Mouse (Mus musculus): ENCODE results near the gene Akap13. TPM values are rescaled to one million over a fixed set of nuclear protein-coding genes. Genes with fewer than 3 reads are reported as not detected.
"Not testable (repeated sequence)": the region's sequence is repeated elsewhere in the genome, so short reads cannot be mapped to it uniquely, and the experiment has no call there.

The Akap13 gene
- polyA plus RNA-seq, 1 experiment from 2014 or later, result 43.4 TPM

GRCm38 (mm10) chr7:75729652-75730051 lies 274.3 kb downstream of the Akap13 start:
- H3K27me3 ChIP-seq, result no peaks in the 10 kb centered on the region
- H3K4me2 ChIP-seq, result no peak overlapping the region
- H3K36me3 ChIP-seq, result peaks cover 84% of the 10 kb centered on the region
- no peaks in the 10 kb centered on the region for H3K9me3 ChIP-seq (replicated peaks)
- no peak overlapping the region for H3K9ac ChIP-seq
- peaks cover 17% of the 10 kb centered on the region for H3K4me1 ChIP-seq (replicated peaks)
- no peak for ATAC-seq (replicated peaks; ENCODE audit: insufficient number of reproducible peaks, insufficient read depth, low FRiP score, low read depth)
- 92% methylated on average over 7 of the region's 7 CpGs for WGBS
- no peak overlapping the region for H3K27ac ChIP-seq
- H3K4me3 ChIP-seq, result no peak overlapping the region

GRCm38 (mm10) chr7:75730216-75730615 lies 274.9 kb downstream of the Akap13 start:
- peaks cover 81% of the 10 kb centered on the region for H3K36me3 ChIP-seq
- no peak overlapping the region for H3K4me2 ChIP-seq
- H3K4me1 ChIP-seq (replicated peaks), result peaks cover 17% of the 10 kb centered on the region
- no peaks in the 10 kb centered on the region for H3K27me3 ChIP-seq
- H3K9me3 ChIP-seq (replicated peaks), result no peaks in the 10 kb centered on the region
- H3K4me3 ChIP-seq, result no peak overlapping the region
- no peak overlapping the region for H3K27ac ChIP-seq
- 86% methylated on average over 12 of the region's 12 CpGs for WGBS
- ATAC-seq (replicated peaks; ENCODE audit: insufficient number of reproducible peaks, insufficient read depth, low FRiP score, low read depth), result no peak
- H3K9ac ChIP-seq, result no peak overlapping the region

- WGBS, result 94% methylated on average over 2 of the region's 2 CpGs
- Histone ChIP-seq H3K9me3 (replicated peaks) (no peaks in the 10 kb centered on the region), H3K36me3 (peaks cover 81% of the 10 kb centered on the region), H3K4me1 (replicated peaks) (peaks cover 17% of the 10 kb centered on the region), H3K27ac (no peak overlapping the region), H3K4me2 (no peak overlapping the region), H3K4me3 (no peak overlapping the region), H3K27me3 (no peaks in the 10 kb centered on the region), H3K9ac (no peak overlapping the region)
- no peak for ATAC-seq (replicated peaks; ENCODE audit: insufficient number of reproducible peaks, insufficient read depth, low FRiP score, low read depth)
These were observed 276.6 kb downstream of the Akap13 start for GRCm38 (mm10) chr7:75731951-75732350.

- WGBS, result 59% methylated on average over 2 of the region's 2 CpGs
- no peak overlapping the region for H3K27ac ChIP-seq
- no peak overlapping the region for H3K4me2 ChIP-seq
- peaks cover 82% of the 10 kb centered on the region for H3K36me3 ChIP-seq
- no peak overlapping the region for H3K9ac ChIP-seq
- ATAC-seq (replicated peaks; ENCODE audit: insufficient number of reproducible peaks, insufficient read depth, low FRiP score, low read depth), result no peak
- peaks cover 17% of the 10 kb centered on the region for H3K4me1 ChIP-seq (replicated peaks)
- H3K9me3 ChIP-seq (replicated peaks), result no peaks in the 10 kb centered on the region
- no peaks in the 10 kb centered on the region for H3K27me3 ChIP-seq
- no peak overlapping the region for H3K4me3 ChIP-seq
These were observed 277.8 kb downstream of the Akap13 start for GRCm38 (mm10) chr7:75733166-75733565.

- H3K4me3 ChIP-seq, result no peak overlapping the region
- H3K9ac ChIP-seq, result no peak overlapping the region
- H3K4me2 ChIP-seq, result no peak overlapping the region
- 50% methylated on average over 10 of the region's 10 CpGs for WGBS
- H3K9me3 ChIP-seq (replicated peaks), result no peaks in the 10 kb centered on the region
- H3K4me1 ChIP-seq (replicated peaks), result no peaks in the 10 kb centered on the region
- H3K27me3 ChIP-seq, result no peaks in the 10 kb centered on the region
- peak; percentile 77 for ATAC-seq (replicated peaks; ENCODE audit: insufficient number of reproducible peaks, insufficient read depth, low FRiP score, low read depth)
- H3K27ac ChIP-seq, result no peak overlapping the region
- peaks cover 79% of the 10 kb centered on the region for H3K36me3 ChIP-seq
These were observed 283.9 kb downstream of the Akap13 start for GRCm38 (mm10) chr7:75739075-75739725.

GRCm38 (mm10) chr7:75744528-75744927 lies 289.2 kb downstream of the Akap13 start:
- H3K4me3 ChIP-seq, result no peak overlapping the region
- H3K9me3 ChIP-seq (replicated peaks), result no peaks in the 10 kb centered on the region
- ATAC-seq (replicated peaks; ENCODE audit: insufficient number of reproducible peaks, insufficient read depth, low FRiP score, low read depth), result no peak
- 74% methylated on average over 2 of the region's 2 CpGs for WGBS
- H3K9ac ChIP-seq, result no peak overlapping the region
- peak overlapping the region; percentile 25 for H3K27ac ChIP-seq
- H3K27me3 ChIP-seq, result no peaks in the 10 kb centered on the region
- no peak overlapping the region for H3K4me2 ChIP-seq
- H3K4me1 ChIP-seq (replicated peaks), result peaks cover 17% of the 10 kb centered on the region
- peaks cover 81% of the 10 kb centered on the region for H3K36me3 ChIP-seq

GRCm38 (mm10) chr7:75744978-75745638 lies 289.8 kb downstream of the Akap13 start:
- H3K4me1 ChIP-seq (replicated peaks), result peaks cover 17% of the 10 kb centered on the region
- H3K27ac ChIP-seq, result peak overlapping the region; percentile 25
- peaks cover 81% of the 10 kb centered on the region for H3K36me3 ChIP-seq
- no peak overlapping the region for H3K4me2 ChIP-seq
- ATAC-seq (replicated peaks; ENCODE audit: insufficient number of reproducible peaks, insufficient read depth, low FRiP score, low read depth), result no peak
- no peak overlapping the region for H3K4me3 ChIP-seq
- H3K9me3 ChIP-seq (replicated peaks), result no peaks in the 10 kb centered on the region
- no peak overlapping the region for H3K9ac ChIP-seq
- H3K27me3 ChIP-seq, result no peaks in the 10 kb centered on the region
- 53% methylated on average over 7 of the region's 7 CpGs for WGBS

GRCm38 (mm10) chr7:75745969-75746368 lies 290.6 kb downstream of the Akap13 start:
- H3K9me3 ChIP-seq (replicated peaks); H3K27me3 ChIP-seq; ATAC-seq (replicated peaks; ENCODE audit: insufficient number of reproducible peaks, insufficient read depth, low FRiP score, low read depth); H3K4me2 ChIP-seq; H3K4me3 ChIP-seq; H3K9ac ChIP-seq; H3K27ac ChIP-seq: not testable (repeated sequence)
- H3K36me3 ChIP-seq, result peaks cover 82% of the 10 kb centered on the region
- 62% methylated on average over 3 of the region's 3 CpGs for WGBS
- H3K4me1 ChIP-seq (replicated peaks), result peaks cover 17% of the 10 kb centered on the region

- Histone ChIP-seq H3K27me3 (no peaks in the 10 kb centered on the region), H3K4me2 (no peak overlapping the region), H3K9me3 (replicated peaks) (no peaks in the 10 kb centered on the region), H3K4me1 (replicated peaks) (peaks cover 26% of the 10 kb centered on the region), H3K36me3 (peaks cover 70% of the 10 kb centered on the region), H3K27ac (no peak overlapping the region), H3K4me3 (no peak overlapping the region), H3K9ac (no peak overlapping the region)
- ATAC-seq (replicated peaks; ENCODE audit: insufficient number of reproducible peaks, insufficient read depth, low FRiP score, low read depth), result no peak
- WGBS, result 77% methylated on average over 9 of the region's 9 CpGs
These were observed 295.2 kb downstream of the Akap13 start for GRCm38 (mm10) chr7:75750581-75750980.

GRCm38 (mm10) chr7:75751161-75751803 lies 295.9 kb downstream of the Akap13 start:
- Histone ChIP-seq H3K9me3 (replicated peaks) (no peaks in the 10 kb centered on the region), H3K27me3 (no peaks in the 10 kb centered on the region), H3K27ac (0 out of 2 replicates have a peak overlapping the region, but pooled peaks have one; percentile 22), H3K4me2 (no peak overlapping the region), H3K9ac (no peak overlapping the region), H3K36me3 (peaks cover 72% of the 10 kb centered on the region), H3K4me3 (no peak overlapping the region), H3K4me1 (replicated peaks) (peaks cover 26% of the 10 kb centered on the region)
- ATAC-seq (replicated peaks; ENCODE audit: insufficient number of reproducible peaks, insufficient read depth, low FRiP score, low read depth), result no peak
- WGBS, result 68% methylated on average over 14 of the region's 14 CpGs

GRCm38 (mm10) chr7:75752442-75753191 lies 297.3 kb downstream of the Akap13 start:
- Histone ChIP-seq H3K27ac (no peak overlapping the region), H3K36me3 (peaks cover 59% of the 10 kb centered on the region), H3K4me2 (no peak overlapping the region), H3K27me3 (no peaks in the 10 kb centered on the region), H3K9ac (no peak overlapping the region), H3K4me1 (replicated peaks) (peaks cover 24% of the 10 kb centered on the region), H3K9me3 (replicated peaks) (no peaks in the 10 kb centered on the region), H3K4me3 (no peak overlapping the region)
- ATAC-seq (replicated peaks; ENCODE audit: insufficient number of reproducible peaks, insufficient read depth, low FRiP score, low read depth), result no peak; the same call in 1 of the 2 replicates
- 67% methylated on average over 22 of the region's 22 CpGs for WGBS
